Mouse (Mus musculus) mature B cell (primary cell): ENCODE results near the gene Ttyh2.

Experiments
- in situ Hi-C: fragments of 300-500 bp; cut with MboI; formaldehyde crosslinking; loops from 2 replicates; pipeline ENCODE4 v1.14.3; 2019

The Ttyh2 gene

DNA sequence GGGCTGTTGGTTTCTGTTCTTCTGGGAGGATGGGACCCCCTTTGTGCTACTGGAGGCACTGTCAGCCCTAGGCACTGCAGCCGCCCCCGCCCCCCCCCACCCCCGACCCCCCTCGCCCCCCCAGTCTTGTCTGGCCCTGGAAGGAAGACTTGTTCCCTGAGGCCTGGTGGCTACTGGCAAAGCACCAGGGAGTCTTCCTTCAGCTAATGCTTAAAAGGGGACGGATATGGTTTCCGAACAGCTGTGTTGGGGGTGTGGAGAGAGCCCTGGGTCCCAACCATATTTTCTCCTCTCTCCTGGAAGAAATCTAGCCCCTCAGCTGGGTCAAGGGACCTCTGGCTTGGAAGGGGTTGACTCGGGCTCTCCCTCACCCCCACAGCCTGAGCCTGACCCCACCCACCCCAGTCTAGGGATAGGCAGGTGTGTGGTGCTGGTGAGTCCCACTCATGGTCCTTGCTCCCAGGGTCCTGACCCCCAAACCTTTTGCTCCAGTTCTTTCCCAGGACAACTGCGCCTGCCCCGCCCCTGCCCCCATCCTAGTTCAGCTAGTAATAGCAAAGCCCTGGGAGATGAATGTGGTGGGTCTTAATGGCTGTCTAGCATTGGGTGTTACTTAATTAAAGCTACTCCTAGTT, 1.8 kb downstream of the Ttyh2 start:
- in situ Hi-C loops: loop anchor here (10.0 kb wide), 1 partner anchor 118 kb away; the partner anchor contains the start of genes Btbd17 and Gpr142

- in situ Hi-C loops: loop anchor here (10.0 kb wide), 1 partner anchor 115 kb away; the partner anchor contains the start of genes Btbd17 and Gpr142
These were observed 4.4 kb downstream of the Ttyh2 start for GRCm38 (mm10) chr11:114679582-114679981.

GRCm38 (mm10) chr11:114680291-114680690, 5.1 kb downstream of the Ttyh2 start:
- in situ Hi-C loops: no loop called here

GRCm38 (mm10) chr11:114681054-114681453, 5.8 kb downstream of the Ttyh2 start:
- in situ Hi-C loops: no loop called here

DNA sequence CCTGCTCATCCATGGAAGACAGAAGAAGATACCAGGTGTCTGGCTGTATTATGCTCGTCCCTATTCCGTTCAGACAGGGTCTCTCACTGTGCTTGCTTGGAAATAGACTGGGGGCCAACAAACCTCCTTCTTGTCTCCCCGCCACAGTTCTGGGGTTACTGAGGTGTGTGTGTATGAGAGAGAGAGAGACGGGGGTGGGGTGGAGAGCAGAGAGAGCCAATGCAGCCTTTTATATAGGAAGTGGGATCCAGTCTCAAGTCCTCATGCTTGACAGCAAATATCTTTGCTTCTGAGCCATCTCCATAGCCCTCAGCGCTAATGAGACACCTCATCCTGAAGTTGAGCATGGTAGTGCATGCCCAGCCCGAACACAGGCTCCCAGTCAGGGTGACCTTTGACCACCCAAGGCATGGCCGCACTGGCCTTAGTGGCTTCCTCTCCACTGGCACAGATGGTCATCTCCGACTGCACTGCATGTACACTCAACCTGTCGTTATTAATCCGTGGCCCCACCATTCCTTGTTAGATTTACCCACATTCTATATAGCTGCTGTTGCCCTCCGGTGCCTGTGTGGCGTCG, 7.2 kb downstream of the Ttyh2 start:
- in situ Hi-C loops: no loop called here

GRCm38 (mm10) chr11:114683029-114683721, 7.9 kb downstream of the Ttyh2 start:
- in situ Hi-C loops: no loop called here

DNA sequence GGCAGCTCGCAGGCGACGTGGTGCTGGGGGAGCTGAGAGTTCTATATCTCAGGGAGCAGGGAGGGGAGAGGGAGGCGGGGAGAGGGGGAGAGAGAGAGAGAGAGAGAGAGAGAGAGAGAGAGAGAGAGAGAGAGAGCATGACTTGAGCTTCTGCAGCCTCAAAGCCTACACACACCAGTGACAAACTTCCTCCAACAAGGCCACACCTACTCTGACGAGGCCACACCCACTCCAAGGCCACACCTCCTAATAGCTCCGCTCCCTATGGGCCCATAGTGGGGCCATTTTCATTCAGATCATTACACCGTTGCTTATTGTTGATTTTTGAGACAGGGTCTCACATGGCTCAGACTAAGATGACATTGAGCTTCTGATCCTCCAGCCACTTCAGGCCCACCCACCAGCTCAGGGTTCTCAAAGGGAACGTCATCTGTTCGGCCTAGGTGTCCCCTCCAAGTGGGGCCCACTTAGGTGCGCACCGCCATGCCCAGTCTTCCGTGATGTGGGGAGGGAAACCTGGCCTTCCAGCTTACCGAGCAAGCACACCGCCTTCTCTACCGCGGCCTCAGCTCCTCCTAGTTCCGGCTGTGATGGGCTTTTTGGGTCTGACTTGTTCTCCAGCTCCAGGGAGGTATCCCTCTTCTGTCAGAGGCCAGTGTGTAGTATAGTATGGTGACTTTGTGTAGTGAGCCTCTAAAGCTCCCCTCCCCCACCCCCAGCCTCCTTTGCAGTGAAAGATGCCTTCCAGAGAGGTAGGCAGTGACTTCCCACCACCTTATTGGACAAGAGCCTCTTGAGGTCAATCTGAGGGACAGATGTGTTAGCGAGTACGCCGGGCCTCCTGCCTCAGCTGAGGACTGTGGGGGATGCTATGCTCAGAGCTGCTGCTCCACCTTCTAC, 8.7 kb downstream of the Ttyh2 start:
- in situ Hi-C loops: no loop called here

- in situ Hi-C loops: no loop called here
These were observed 9.6 kb downstream of the Ttyh2 start for GRCm38 (mm10) chr11:114684627-114685373.

- in situ Hi-C loops: no loop called here
These were observed 10.4 kb downstream of the Ttyh2 start for GRCm38 (mm10) chr11:114685526-114686040.

DNA sequence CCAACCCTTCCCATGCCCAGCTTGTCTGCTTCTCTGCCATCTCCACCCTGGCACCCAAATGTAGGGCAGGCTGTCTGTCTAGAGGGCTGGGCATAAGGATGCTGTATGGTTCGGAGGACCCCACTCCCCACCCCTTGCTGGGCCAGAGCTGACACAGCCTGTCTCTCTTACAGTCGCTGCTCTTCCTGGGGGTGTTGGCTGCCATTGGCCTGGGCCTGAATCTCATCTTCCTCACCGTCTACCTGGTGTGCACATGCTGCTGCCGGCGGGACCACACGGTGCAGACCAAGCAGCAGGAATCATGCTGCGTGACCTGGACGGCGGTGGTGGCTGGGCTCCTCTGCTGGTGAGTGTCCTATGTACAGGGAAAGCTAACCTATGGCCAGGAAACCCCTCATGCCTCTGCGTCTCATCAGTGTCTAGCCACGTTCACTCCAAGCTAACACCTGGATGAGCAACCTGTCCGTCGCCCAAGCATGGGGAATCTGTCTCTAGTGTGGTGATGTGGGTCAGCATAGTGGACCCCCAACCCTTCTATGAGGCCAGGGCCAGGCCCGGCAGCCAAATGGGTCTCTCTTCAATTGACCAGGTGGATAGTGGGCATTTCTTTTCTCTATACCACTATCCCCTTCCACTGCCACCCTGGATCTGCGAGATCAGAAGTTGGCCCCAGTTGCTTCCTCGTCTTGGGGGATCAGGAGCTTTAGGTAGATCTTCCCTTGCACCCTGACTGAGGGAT, 11.2 kb downstream of the Ttyh2 start:
- in situ Hi-C loops: no loop called here

- in situ Hi-C loops: no loop called here
These were observed 12.4 kb downstream of the Ttyh2 start for GRCm38 (mm10) chr11:114687574-114688188.

GRCm38 (mm10) chr11:114688729-114689128, 13.5 kb downstream of the Ttyh2 start:
- in situ Hi-C loops: no loop called here

- in situ Hi-C loops: no loop called here
These were observed 15.0 kb downstream of the Ttyh2 start for GRCm38 (mm10) chr11:114690192-114690591.

GRCm38 (mm10) chr11:114691454-114692182, 16.4 kb downstream of the Ttyh2 start:
- in situ Hi-C loops: no loop called here

DNA sequence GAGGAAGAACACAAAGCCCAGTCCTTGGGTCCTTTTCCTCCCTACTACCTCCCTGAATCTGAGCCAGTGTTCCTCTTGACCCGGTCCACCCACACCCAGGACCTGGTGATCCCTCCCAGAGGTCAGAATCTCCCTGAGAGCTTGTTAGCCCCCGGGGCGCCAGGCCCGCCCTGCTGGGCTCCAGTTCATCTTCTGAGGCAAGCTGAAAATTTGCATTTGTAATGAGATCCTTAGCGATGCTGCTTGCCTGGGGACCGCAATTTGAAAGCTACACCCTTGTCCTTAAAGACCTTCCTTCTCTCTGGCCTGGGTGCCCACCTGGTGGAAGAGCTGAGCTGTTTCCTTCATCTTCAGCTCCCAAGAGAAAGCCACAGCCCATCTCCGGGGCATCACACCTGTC, 17.4 kb downstream of the Ttyh2 start:
- in situ Hi-C loops: no loop called here

DNA sequence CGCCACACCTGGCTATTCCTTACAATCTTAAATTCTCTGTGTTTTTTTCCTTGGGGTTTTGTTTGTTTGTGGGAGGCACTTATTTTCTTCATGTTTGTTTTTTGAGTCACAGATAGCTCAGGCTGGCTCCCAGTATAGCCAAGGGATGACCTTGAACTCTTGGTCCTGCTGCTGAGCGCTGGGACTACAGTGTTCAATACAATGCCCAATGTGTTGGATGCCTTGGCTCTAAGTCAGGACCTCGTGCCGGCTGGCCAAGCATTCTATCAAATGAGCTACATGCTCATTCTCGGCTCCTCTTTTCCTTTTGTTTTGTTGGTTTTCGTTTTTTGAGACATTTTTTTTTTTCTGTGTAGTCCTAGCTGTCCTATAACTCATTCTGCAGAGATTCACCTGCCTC, 18.2 kb downstream of the Ttyh2 start:
- in situ Hi-C loops: no loop called here

- in situ Hi-C loops: no loop called here
These were observed 19.2 kb downstream of the Ttyh2 start for GRCm38 (mm10) chr11:114694451-114694850.

- in situ Hi-C loops: no loop called here
These were observed 23.3 kb downstream of the Ttyh2 start for GRCm38 (mm10) chr11:114698496-114698895.

DNA sequence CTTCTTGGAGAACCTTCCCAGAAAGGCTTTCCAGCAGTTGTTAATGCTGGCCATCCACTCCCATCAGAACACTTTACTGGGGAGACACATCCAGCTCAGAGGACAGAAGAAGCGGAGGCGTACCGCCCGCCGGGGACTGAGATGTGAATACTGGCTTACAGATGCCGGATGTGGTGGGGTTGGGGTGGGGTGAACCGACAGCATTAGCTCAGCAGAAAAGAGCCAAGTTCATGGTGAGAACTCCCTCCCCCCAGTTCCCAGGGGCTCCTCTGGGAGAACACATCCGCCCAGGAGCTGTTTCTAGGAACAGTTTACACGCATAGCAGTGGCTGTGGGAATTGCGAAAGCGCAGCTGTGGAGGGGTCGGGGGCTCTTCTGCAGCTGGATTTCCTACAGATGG, 24.3 kb downstream of the Ttyh2 start:
- in situ Hi-C loops: no loop called here
